Mouse (Mus musculus) heart, embryonic 12.5 days (tissue): ENCODE results near the gene Dyx1c1. TPM values are rescaled to one million over a fixed set of nuclear protein-coding genes. Genes with fewer than 3 reads are reported as not detected.
A peak's percentile ranks its signal among the peaks of the same experiment; 100 is the strongest.

Source experiments
- ATAC-seq: fragments of 200-750 bp; cut with Nextera tagmentation; 2 replicates; pipeline ENCODE4 v1.8.0; 2017; ENCODE audit warnings: moderate TSS enrichment, moderate library complexity; ENCODE audit not compliant: insufficient number of reproducible peaks, low FRiP score
- H3K27ac ChIP-seq: fragments of 300-500 bp; sonication (generic); 2 replicates; pipeline ENCODE4 v1.5.1; 2016; ENCODE audit warnings: mild to moderate bottlenecking, moderate library complexity; ENCODE audit not compliant: poor library complexity, severe bottlenecking
- H3K27me3 ChIP-seq: fragments of 300-500 bp; sonication (generic); replicated peaks from 2 replicates; pipeline ENCODE4 v1.6.1; 2016; ENCODE audit warnings: mild to moderate bottlenecking, moderate library complexity
- H3K36me3 ChIP-seq: fragments of 300-500 bp; sonication (generic); 2 replicates; pipeline ENCODE4 v1.6.1; 2016; ENCODE audit warnings: mild to moderate bottlenecking, moderate library complexity
- H3K4me1 ChIP-seq: fragments of 300-500 bp; sonication (generic); replicated peaks from 2 replicates; pipeline ENCODE4 v1.6.1; 2016; ENCODE audit warnings: mild to moderate bottlenecking
- H3K4me2 ChIP-seq: fragments of 300-500 bp; sonication (generic); 2 replicates; pipeline ENCODE4 v1.6.1; 2016; ENCODE audit warnings: mild to moderate bottlenecking, moderate library complexity
- H3K4me3 ChIP-seq: fragments of 300-500 bp; sonication (generic); 2 replicates; pipeline ENCODE4 v1.5.1; 2016; ENCODE audit warnings: mild to moderate bottlenecking
- H3K9ac ChIP-seq: fragments of 300-500 bp; sonication (generic); 2 replicates; pipeline ENCODE4 v1.6.1; 2016; ENCODE audit warnings: mild to moderate bottlenecking, moderate library complexity
- H3K9me3 ChIP-seq: fragments of 300-500 bp; sonication (generic); replicated peaks from 2 replicates; pipeline ENCODE4 v1.6.1; 2016; ENCODE audit warnings: mild to moderate bottlenecking, moderate library complexity
- WGBS: fragments of 180-500 bp; shearing (Covaris S2); methylation state at CpG from one replicate; pipeline ENCODE4 v1.1.7; 2016; 5-methylcytosine and 5-hydroxymethylcytosine counted together
- polyA plus RNA-seq: library from polyadenylated mRNA; unstranded; fragments of >200 nt; fragmentation: Nextera tagmentation; extraction: Ambion mirVana; gene quantifications from 2 replicates; pipeline ENCODE4 v1.2.1, GENCODE M21; 2016

Dyx1c1 gene
- polyA plus RNA-seq, result 0.68 and 0.73 TPM in 2 replicates

- WGBS, result 2% methylated on average over 43 of the region's 43 CpGs
- no peak within 1 kb of the TSS for H3K27ac ChIP-seq
Observed at GRCm38 (mm10) chr9:72958521-72959450, at the start of gene Dyx1c1, which contains the start of gene Gm44503. TSS of gene Dyx1c1 (plus strand) at chr9:72958785. TSS of gene Gm44503 (plus strand) at chr9:72958852.

GRCm38 (mm10) chr9:72911381-72911780 lies 47.2 kb upstream of the Dyx1c1 start:
- no peak for ATAC-seq
- Histone ChIP-seq H3K4me2 (no peak overlapping the region), H3K9me3 (no peaks in the 10 kb centered on the region), H3K4me3 (no peak overlapping the region), H3K27ac (no peak overlapping the region), H3K4me1 (peaks cover 6% of the 10 kb centered on the region; the same call in 1 of the 2 replicates), H3K36me3 (peaks cover 44% of the 10 kb centered on the region), H3K27me3 (no peaks in the 10 kb centered on the region), H3K9ac (no peak overlapping the region)
- 77% methylated on average over 2 of the region's 2 CpGs for WGBS

More at GRCm38 (mm10) chr9:72958521-72959450, at the start of gene Dyx1c1, which contains the start of gene Gm44503:
- no peaks in the 10 kb centered on the region for H3K9me3 ChIP-seq
- peak within 1 kb of the TSS; percentile 80 for H3K4me2 ChIP-seq
- H3K4me3 ChIP-seq, result peak within 1 kb of the TSS; percentile 77
- H3K9ac ChIP-seq, result peak within 1 kb of the TSS; percentile 75
- ATAC-seq, result peak; percentile 75
- H3K4me1 ChIP-seq, result peaks cover 5% of the 10 kb centered on the region; the same call in 1 of the 2 replicates
- H3K36me3 ChIP-seq, result no peaks in the 10 kb centered on the region
- H3K27me3 ChIP-seq, result no peaks in the 10 kb centered on the region

DNA sequence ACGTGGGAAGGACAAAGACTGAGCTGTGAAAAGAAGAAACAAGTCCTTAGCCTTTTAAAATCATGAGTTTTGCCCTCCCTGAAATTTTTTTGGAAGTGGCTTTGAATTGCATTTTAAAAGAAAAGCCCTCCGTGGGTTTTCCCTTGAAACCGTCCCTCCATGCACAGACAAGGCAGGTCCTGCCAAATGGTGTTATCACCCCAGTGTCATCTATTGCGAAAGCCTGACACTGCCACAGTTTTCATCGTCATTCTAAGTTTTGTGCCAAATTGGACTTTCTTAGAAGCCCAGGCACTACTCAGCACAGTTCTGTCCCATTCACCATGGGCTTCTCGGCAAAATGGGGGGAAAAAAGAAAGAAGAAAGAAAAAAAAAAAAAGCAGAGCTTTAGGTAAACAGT lies 45.0 kb upstream of the Dyx1c1 start:
- H3K9ac ChIP-seq, result no peak overlapping the region
- 64% methylated on average over 6 of the region's 6 CpGs for WGBS
- peaks cover 6% of the 10 kb centered on the region; the same call in 1 of the 2 replicates for H3K4me1 ChIP-seq
- H3K27ac ChIP-seq, result no peak overlapping the region
- no peak overlapping the region; the same call in 1 of the 2 replicates for H3K4me2 ChIP-seq
- no peak overlapping the region for H3K4me3 ChIP-seq
- H3K9me3 ChIP-seq, result no peaks in the 10 kb centered on the region
- ATAC-seq, result no peak
- peaks cover 23% of the 10 kb centered on the region for H3K36me3 ChIP-seq
- H3K27me3 ChIP-seq, result no peaks in the 10 kb centered on the region

DNA sequence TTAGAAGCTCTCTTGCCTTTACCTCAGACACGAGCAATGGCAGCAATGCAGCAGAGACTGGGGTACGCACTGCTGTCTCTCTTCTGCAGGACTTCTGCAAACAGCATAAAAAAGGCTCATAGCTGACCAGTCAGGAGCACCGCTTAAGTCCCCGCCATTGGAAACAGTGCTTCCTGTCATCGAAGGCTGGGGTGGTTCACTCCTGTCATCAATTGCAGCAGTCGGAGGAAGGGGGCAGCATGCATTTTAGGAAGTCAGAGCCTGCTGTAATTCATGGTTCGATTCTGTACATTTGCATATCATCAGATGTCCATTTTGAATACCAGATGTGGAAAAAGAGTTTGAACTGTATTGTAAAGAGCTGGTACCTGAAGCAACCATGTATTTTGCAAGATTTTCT lies 42.9 kb upstream of the Dyx1c1 start:
- Histone ChIP-seq H3K27ac (no peak overlapping the region), H3K9ac (no peak overlapping the region), H3K4me2 (no peak overlapping the region), H3K36me3 (peaks cover 12% of the 10 kb centered on the region; the same call in 1 of the 2 replicates), H3K27me3 (no peaks in the 10 kb centered on the region), H3K4me1 (peaks cover 9% of the 10 kb centered on the region; the same call in 1 of the 2 replicates), H3K9me3 (no peaks in the 10 kb centered on the region), H3K4me3 (no peak overlapping the region)
- 46% methylated on average over 7 of the region's 7 CpGs for WGBS
- no peak for ATAC-seq

- 83% methylated on average over 3 of the region's 3 CpGs for WGBS
- peaks cover 8% of the 10 kb centered on the region; the same call in 1 of the 2 replicates for H3K4me1 ChIP-seq
- H3K9ac ChIP-seq, result no peak overlapping the region
- no peak overlapping the region for H3K4me2 ChIP-seq
- H3K27me3 ChIP-seq, result peaks cover 37% of the 10 kb centered on the region
- no peak overlapping the region for H3K4me3 ChIP-seq
- no peak for ATAC-seq
- H3K27ac ChIP-seq, result no peak overlapping the region
- no peaks in the 10 kb centered on the region for H3K9me3 ChIP-seq
- no peaks in the 10 kb centered on the region for H3K36me3 ChIP-seq
Observed at GRCm38 (mm10) chr9:72923068-72923467, 35.5 kb upstream of the Dyx1c1 start.

DNA sequence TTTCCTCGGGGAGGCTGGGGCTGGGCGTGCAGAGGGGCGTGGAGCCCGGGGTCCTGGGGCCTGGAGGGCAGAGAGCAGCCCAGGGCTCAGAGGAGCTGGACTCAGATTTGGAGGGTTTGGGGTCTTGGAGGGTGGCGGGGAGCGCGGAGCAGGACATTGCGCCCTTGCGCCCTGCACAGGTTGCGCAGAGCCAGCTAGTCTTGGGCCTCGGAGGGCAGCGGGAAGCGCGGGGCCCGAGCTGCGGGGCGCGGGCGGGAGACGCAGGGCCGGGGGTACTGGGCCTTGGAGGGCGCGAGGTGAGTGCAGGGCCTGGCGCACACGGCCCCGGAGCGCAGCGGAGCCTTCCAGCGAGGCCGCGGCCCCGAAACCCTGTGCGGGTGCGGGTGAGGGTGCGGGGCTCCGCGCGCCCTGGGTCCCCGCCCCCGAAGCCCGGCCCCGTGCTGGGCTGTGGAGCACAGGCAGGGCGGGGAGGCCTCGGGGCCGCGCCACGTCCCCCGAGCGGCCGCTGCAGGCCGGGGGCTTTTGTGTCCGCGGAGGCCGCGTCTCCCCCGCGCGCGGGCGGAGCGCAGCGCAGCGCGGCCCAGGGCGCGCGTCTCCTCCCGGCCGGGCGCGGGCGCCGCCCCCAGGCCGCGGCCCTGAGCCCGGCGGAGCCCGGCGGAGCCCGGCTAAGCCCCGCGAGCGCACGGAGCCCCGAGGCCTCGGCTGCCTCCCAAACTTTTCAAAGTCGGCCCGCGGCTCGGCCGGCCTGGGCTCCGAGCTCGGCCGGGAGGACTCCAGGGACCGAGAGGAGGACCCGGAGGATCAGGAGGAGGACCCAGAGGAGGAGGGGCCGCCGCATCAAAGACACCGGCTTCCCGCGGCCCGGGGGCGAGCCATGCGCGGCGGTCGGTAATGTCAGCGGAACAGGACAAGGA lies 33.3 kb upstream of the Dyx1c1 start, which contains the start of gene Pygo1:
Pygo1 (plus strand) TSS at position 625 of the 914 bp plus-strand sequence.
- H3K4me3 ChIP-seq, result peak within 1 kb of the TSS; percentile 91
- H3K4me2 ChIP-seq, result peak within 1 kb of the TSS; percentile 96
- H3K27me3 ChIP-seq, result peaks cover 39% of the 10 kb centered on the region
- H3K27ac ChIP-seq, result peak within 1 kb of the TSS; percentile 46; the same call in 1 of the 2 replicates
- peak within 1 kb of the TSS; percentile 93 for H3K9ac ChIP-seq
- H3K4me1 ChIP-seq, result peaks cover 6% of the 10 kb centered on the region; the same call in 1 of the 2 replicates
- peak; percentile 79 for ATAC-seq
- WGBS, result under 1% methylated on average over 104 of the region's 108 CpGs
- no peaks in the 10 kb centered on the region for H3K9me3 ChIP-seq
- H3K36me3 ChIP-seq, result no peaks in the 10 kb centered on the region

DNA sequence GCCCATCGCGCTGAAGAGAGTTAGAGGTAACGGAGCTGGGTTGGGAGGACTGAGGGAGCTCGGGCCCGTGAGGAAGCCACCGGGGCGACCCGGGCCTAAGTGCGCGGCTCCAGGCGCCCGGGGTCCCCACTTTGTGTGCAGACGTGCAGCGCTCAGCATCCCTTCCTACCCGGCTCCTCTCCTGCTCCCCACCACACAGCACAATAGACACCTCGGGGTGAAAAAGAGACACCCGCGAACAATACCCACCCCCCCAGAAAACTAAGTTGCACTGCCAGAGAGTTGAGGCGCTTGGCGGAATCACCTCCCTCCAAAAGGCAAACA lies 32.7 kb upstream of the Dyx1c1 start:
- 4% methylated on average over 20 of the region's 20 CpGs for WGBS
- Histone ChIP-seq H3K36me3 (no peaks in the 10 kb centered on the region), H3K9me3 (no peaks in the 10 kb centered on the region), H3K4me2 (peak overlapping the region; percentile 96), H3K27ac (peak overlapping the region; percentile 46; the same call in 1 of the 2 replicates), H3K4me3 (peak overlapping the region; percentile 91), H3K27me3 (peaks cover 39% of the 10 kb centered on the region), H3K9ac (peak overlapping the region; percentile 93), H3K4me1 (peaks cover 6% of the 10 kb centered on the region; the same call in 1 of the 2 replicates)
- peak; percentile 43; the same call in 1 of the 2 replicates for ATAC-seq

DNA sequence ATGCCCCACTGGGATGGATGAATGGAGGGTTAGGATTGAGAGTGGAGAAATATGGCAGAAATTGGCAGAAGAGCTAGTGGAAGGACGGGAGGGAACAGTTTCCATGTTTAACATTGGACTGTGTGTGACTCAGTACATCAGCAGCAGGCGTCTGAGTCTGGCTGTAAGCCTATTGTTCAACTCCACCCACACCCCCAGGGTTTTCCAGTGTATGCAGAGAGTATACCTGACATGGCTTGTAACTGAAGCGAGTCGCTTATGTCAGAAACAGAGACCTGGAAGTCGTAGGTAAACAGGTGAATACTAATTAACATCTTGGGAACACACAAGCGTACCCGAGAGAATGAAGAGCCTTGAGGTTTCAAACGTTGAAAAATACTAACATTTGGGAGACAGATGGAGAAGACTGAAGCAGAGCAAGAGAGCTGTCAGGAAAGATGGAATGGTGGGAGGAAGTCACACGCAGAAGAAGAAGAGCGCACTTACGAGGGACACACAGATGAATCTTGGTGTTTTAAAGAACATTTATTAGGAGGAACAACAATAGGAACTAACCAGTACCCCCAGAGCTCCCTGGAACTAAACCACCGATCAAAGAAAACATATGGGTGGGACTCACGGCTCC lies 27.3 kb upstream of the Dyx1c1 start:
- H3K4me3 ChIP-seq, result no peak overlapping the region
- H3K27me3 ChIP-seq, result peaks cover 19% of the 10 kb centered on the region
- no peaks in the 10 kb centered on the region for H3K9me3 ChIP-seq
- H3K4me2 ChIP-seq, result no peak overlapping the region
- no peak overlapping the region for H3K9ac ChIP-seq
- 75% methylated on average over 13 of the region's 13 CpGs for WGBS
- no peaks in the 10 kb centered on the region for H3K4me1 ChIP-seq
- ATAC-seq, result no peak
- H3K27ac ChIP-seq, result no peak overlapping the region
- 0 out of 2 replicates have a peak, but pooled peaks cover 6% of the 10 kb centered on the region for H3K36me3 ChIP-seq

DNA sequence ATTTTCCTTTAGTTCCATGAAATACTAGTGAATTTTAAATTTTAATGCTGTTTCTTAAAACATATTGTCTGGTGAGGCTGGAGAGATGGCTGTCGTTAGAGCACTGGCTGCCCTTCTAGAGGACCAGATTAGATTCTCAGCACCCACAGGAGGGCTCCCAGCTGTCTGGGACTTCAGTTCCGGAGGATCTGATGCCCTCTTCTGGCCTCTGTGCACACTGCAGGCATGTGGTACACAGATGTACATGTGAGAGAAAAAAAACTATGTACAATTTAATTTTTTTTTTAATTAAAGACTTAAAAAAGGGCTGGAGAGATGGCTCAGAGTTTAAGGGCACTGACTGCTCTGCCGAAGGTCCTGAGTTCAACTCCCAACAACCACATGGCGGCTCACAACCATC lies 23.3 kb upstream of the Dyx1c1 start:
- no peak for ATAC-seq
- H3K4me2 ChIP-seq, result no peak overlapping the region
- 76% methylated on average over 4 of the region's 4 CpGs for WGBS

GRCm38 (mm10) chr9:72936301-72936700 lies 22.3 kb upstream of the Dyx1c1 start:
- Histone ChIP-seq H3K9me3 (no peaks in the 10 kb centered on the region), H3K9ac (no peak overlapping the region), H3K36me3 (0 out of 2 replicates have a peak, but pooled peaks cover 6% of the 10 kb centered on the region), H3K4me3 (no peak overlapping the region), H3K4me2 (no peak overlapping the region), H3K27ac (no peak overlapping the region), H3K27me3 (no peaks in the 10 kb centered on the region), H3K4me1 (no peaks in the 10 kb centered on the region)
- ATAC-seq, result no peak
- WGBS, result 65% methylated on average over 2 of the region's 2 CpGs

More for the DNA sequence above, 23.3 kb upstream of the Dyx1c1 start:
- H3K9ac ChIP-seq, result no peak overlapping the region
- no peaks in the 10 kb centered on the region for H3K4me1 ChIP-seq
- H3K9me3 ChIP-seq, result no peaks in the 10 kb centered on the region
- no peaks in the 10 kb centered on the region for H3K27me3 ChIP-seq
- H3K27ac ChIP-seq, result no peak overlapping the region
- H3K4me3 ChIP-seq, result no peak overlapping the region
- 0 out of 2 replicates have a peak, but pooled peaks cover 6% of the 10 kb centered on the region for H3K36me3 ChIP-seq
